Mouse (Mus musculus): ENCODE results near the gene Myh7. TPM values are rescaled to one million over a fixed set of nuclear protein-coding genes. Genes with fewer than 3 reads are reported as not detected.

The Myh7 gene
- polyA plus RNA-seq, 1 experiment from 2014 or later = 37.3 TPM

DNA sequence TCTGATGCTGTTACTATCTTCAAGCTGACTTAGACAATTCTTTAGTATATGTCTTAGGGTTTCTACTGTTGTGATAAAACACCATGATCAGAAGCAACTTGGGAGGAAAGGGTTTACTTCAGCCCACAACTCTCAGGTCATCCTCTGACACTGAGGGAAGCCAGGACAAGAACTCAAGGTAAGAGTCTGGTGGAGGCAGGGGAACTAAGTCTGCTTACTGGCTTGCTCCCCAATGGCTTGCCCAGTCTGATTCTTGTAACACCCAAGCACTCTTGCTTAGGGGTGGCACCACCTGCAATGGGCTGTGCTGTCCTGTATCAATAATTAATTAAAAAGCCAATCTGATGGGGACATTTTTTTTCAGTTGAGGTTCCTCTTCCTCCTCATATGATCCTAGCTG lies 4.3 kb upstream of the Myh7 start:
- no peak overlapping the region for H3K4me3 ChIP-seq (ENCODE audit: low read length)
- no peak overlapping the region for H3K9ac ChIP-seq (ENCODE audit: low read length)
- H3K4me2 ChIP-seq (ENCODE audit: low read depth, low read length) = no peak overlapping the region
- H3K4me1 ChIP-seq (replicated peaks; ENCODE audit: control insufficient read depth, insufficient read depth, low read length) = peaks cover 31% of the 10 kb centered on the region
- no peaks in the 10 kb centered on the region for H3K27me3 ChIP-seq (ENCODE audit: control insufficient read depth, insufficient read depth, low read depth, low read length)
- H3K36me3 ChIP-seq (ENCODE audit: control insufficient read depth, insufficient read depth, low read length) = no peaks in the 10 kb centered on the region
- ATAC-seq (ENCODE audit: low read depth) = no peak
- no peak overlapping the region for H3K27ac ChIP-seq (ENCODE audit: low read length)
- no peaks in the 10 kb centered on the region for H3K9me3 ChIP-seq (ENCODE audit: control insufficient read depth, low read length)

DNA sequence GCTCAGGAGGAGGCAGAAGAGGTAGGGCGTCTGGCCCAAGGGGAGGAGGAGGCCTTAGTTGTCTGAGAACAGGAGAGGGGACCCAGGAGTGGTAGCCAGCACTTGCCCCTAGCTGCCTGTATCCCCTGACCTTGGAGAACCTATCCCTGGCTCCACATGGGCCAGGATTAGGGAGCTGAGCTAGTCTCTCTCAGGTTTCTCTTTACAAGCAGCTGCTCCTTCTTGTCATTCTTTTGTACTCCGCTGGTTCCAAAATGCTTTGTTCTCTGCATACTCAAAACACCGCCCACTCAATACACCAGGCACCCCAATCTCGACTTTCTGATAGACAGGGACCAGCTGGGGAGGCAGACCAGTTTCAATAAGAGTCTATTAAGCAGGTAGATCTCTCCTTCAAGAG lies 2.9 kb upstream of the Myh7 start:
- 53% methylated on average over 4 of the region's 4 CpGs for WGBS

DNA sequence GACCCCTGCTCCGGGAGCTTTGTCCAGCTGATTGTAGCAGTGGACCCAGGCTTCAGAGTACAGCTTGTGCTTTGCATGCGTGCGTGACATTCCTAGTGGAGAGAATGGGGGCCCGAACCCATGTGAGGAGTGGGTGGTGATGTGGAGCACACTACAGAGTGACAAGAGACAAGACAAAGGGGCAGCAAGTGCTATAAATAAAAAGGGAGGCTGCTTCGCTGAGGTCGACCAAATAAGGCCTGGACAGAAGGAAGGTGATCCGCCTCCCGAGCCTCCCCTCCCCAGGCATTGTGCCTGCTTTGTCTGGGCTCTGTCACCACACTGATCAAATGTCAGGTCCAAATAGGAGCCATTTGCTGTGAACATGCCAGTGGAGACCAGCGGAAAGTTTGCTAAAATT lies 2.4 kb upstream of the Myh7 start:
- ATAC-seq (ENCODE audit: low read depth) = no peak
- Histone ChIP-seq H3K27me3 (ENCODE audit: control insufficient read depth, insufficient read depth, low read depth, low read length) (no peaks in the 10 kb centered on the region), H3K4me1 (replicated peaks; ENCODE audit: control insufficient read depth, insufficient read depth, low read length) (peaks cover 16% of the 10 kb centered on the region), H3K9me3 (ENCODE audit: control insufficient read depth, low read length) (no peaks in the 10 kb centered on the region), H3K36me3 (ENCODE audit: control insufficient read depth, insufficient read depth, low read length) (no peaks in the 10 kb centered on the region), H3K9ac (ENCODE audit: low read length) (no peak overlapping the region), H3K27ac (ENCODE audit: low read length) (no peak overlapping the region), H3K4me2 (ENCODE audit: low read depth, low read length) (no peak overlapping the region), H3K4me3 (ENCODE audit: low read length) (no peak overlapping the region)
- 69% methylated on average over 9 of the region's 9 CpGs for WGBS

More for the DNA sequence above, 2.9 kb upstream of the Myh7 start:
- H3K9me3 ChIP-seq (ENCODE audit: control insufficient read depth, low read length) = no peaks in the 10 kb centered on the region
- ATAC-seq (ENCODE audit: low read depth) = no peak
- H3K4me3 ChIP-seq (ENCODE audit: low read length) = no peak overlapping the region
- H3K27ac ChIP-seq (ENCODE audit: low read length) = no peak overlapping the region
- peaks cover 20% of the 10 kb centered on the region for H3K4me1 ChIP-seq (replicated peaks; ENCODE audit: control insufficient read depth, insufficient read depth, low read length)
- H3K27me3 ChIP-seq (ENCODE audit: control insufficient read depth, insufficient read depth, low read depth, low read length) = no peaks in the 10 kb centered on the region
- H3K9ac ChIP-seq (ENCODE audit: low read length) = no peak overlapping the region
- H3K36me3 ChIP-seq (ENCODE audit: control insufficient read depth, insufficient read depth, low read length) = no peaks in the 10 kb centered on the region
- H3K4me2 ChIP-seq (ENCODE audit: low read depth, low read length) = no peak overlapping the region

DNA sequence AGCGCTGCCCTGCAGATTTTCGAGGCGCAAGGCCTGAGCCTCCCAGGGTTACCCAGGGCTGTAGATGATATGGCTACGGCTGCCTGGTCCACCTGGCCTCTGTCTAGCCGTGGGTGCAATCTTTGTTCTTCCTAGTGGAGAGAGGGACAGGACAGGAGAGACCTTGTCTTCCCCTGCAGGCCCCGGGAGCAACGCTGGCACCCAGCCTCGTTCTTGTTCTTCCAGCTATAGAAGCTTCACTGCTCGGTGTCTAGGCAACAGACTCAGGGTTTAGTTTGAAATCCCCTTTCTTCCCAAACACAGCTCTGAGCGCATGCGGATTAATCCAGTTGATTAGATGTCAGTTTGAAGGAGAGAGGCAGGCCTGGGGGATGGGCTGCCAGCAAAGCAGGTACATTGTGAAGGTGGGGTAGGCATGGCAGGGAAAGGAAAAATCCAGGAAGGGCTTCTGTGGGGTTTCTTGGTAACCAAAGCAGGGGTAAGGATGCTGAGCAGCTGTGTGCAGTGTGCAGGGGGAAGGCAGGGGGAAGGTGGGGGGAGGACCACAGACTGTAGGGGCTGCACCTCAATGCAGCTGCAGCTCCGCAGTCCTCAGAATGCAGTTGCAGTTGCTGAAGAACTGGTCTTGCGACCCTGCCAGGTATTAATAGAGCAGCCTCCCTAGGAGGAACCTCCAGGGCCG lies 1.2 kb upstream of the Myh7 start:
- no peak for ATAC-seq (ENCODE audit: low read depth)
- H3K36me3 ChIP-seq (ENCODE audit: control insufficient read depth, insufficient read depth, low read length) = no peaks in the 10 kb centered on the region
- no peak overlapping the region for H3K4me3 ChIP-seq (ENCODE audit: low read length)
- H3K4me1 ChIP-seq (replicated peaks; ENCODE audit: control insufficient read depth, insufficient read depth, low read length) = peaks cover 16% of the 10 kb centered on the region
- no peak overlapping the region for H3K9ac ChIP-seq (ENCODE audit: low read length)
- no peaks in the 10 kb centered on the region for H3K27me3 ChIP-seq (ENCODE audit: control insufficient read depth, insufficient read depth, low read depth, low read length)
- 42% methylated on average over 14 of the region's 14 CpGs for WGBS
- H3K9me3 ChIP-seq (ENCODE audit: control insufficient read depth, low read length) = no peaks in the 10 kb centered on the region
- no peak overlapping the region for H3K4me2 ChIP-seq (ENCODE audit: low read depth, low read length)
- H3K27ac ChIP-seq (ENCODE audit: low read length) = no peak overlapping the region

DNA sequence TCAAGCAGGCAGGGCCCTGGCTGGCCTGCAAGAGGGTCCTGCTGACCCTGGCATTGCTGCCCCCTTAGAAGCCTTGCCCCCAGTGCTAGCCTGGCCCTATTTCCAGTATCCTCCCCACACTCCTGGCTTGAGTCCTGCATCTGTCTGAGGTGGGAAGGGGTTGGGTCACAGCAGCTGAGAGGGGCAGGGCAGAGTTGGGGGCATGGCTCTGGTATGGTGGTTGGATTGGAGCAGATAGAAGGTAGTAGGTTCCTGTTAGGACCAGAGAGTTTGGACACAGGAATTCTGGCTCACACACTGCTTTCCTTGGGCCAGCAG lies 402 bp upstream of the Myh7 start:
- H3K9me3 ChIP-seq (ENCODE audit: control insufficient read depth, low read length) = no peaks in the 10 kb centered on the region
- H3K36me3 ChIP-seq (ENCODE audit: control insufficient read depth, insufficient read depth, low read length) = no peaks in the 10 kb centered on the region
- H3K4me3 ChIP-seq (ENCODE audit: low read length) = no peak overlapping the region
- H3K27ac ChIP-seq (ENCODE audit: low read length) = no peak overlapping the region
- no peak overlapping the region for H3K9ac ChIP-seq (ENCODE audit: low read length)
- H3K4me1 ChIP-seq (replicated peaks; ENCODE audit: control insufficient read depth, insufficient read depth, low read length) = peaks cover 16% of the 10 kb centered on the region
- H3K4me2 ChIP-seq (ENCODE audit: low read depth, low read length) = no peak overlapping the region
- ATAC-seq (ENCODE audit: low read depth) = peak; percentile 3; the same call in 1 of the 2 replicates
- H3K27me3 ChIP-seq (ENCODE audit: control insufficient read depth, insufficient read depth, low read depth, low read length) = no peaks in the 10 kb centered on the region

DNA sequence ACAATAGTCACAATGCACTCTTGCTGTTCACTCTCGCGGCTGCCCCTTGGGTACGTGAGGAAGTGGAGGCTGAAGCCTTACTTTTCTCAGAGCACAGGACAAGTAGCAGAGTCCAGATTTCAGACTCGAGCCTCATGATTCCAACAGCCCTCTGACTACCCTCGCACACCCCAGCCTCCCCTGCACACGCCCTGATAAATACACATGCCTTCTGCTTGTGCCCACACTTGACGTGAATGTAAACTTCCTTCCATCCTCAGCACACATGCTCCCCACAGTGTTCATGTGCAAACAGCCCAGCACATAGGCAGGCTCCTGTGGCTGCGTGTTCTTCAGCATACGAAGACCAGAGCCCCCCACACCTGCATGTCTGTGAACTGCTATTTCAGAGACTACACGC lies 790 bp downstream of the Myh7 start:
- Histone ChIP-seq H3K36me3 (ENCODE audit: control insufficient read depth, insufficient read depth, low read length) (no peaks in the 10 kb centered on the region), H3K4me2 (ENCODE audit: low read depth, low read length) (peak overlapping the region; percentile 35), H3K27me3 (ENCODE audit: control insufficient read depth, insufficient read depth, low read depth, low read length) (no peaks in the 10 kb centered on the region), H3K9me3 (ENCODE audit: control insufficient read depth, low read length) (no peaks in the 10 kb centered on the region), H3K4me1 (replicated peaks; ENCODE audit: control insufficient read depth, insufficient read depth, low read length) (peaks cover 16% of the 10 kb centered on the region), H3K27ac (ENCODE audit: low read length) (peak overlapping the region; percentile 89), H3K9ac (ENCODE audit: low read length) (peak overlapping the region; percentile 50), H3K4me3 (ENCODE audit: low read length) (peak overlapping the region; percentile 24)
- peak; percentile 84 for ATAC-seq (ENCODE audit: low read depth)
- WGBS = 38% methylated on average over 10 of the region's 10 CpGs

DNA sequence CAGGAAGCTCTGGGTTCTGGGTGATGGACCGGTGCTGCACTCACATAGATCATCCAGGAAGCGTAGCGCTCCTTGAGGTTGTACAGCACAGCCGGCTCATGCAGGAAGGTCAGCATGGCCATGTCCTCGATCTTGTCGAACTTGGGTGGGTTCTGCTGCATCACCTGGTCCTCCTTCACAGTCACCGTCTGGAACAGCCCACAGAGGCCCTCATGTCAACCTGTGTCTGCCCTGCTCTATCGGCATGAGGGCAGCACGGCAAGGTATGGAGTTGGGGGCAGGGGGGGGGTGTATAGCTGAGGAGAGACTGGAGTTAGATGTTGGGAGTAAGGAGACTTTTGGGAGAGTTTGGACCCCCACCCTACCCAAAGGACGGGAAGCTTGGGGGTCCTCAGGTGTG lies 2.2 kb downstream of the Myh7 start:
- Histone ChIP-seq H3K9ac (ENCODE audit: low read length) (no peak overlapping the region), H3K9me3 (ENCODE audit: control insufficient read depth, low read length) (no peaks in the 10 kb centered on the region), H3K36me3 (ENCODE audit: control insufficient read depth, insufficient read depth, low read length) (no peaks in the 10 kb centered on the region), H3K27ac (ENCODE audit: low read length) (no peak overlapping the region), H3K4me1 (replicated peaks; ENCODE audit: control insufficient read depth, insufficient read depth, low read length) (peaks cover 16% of the 10 kb centered on the region), H3K4me3 (ENCODE audit: low read length) (no peak overlapping the region), H3K27me3 (ENCODE audit: control insufficient read depth, insufficient read depth, low read depth, low read length) (no peaks in the 10 kb centered on the region), H3K4me2 (ENCODE audit: low read depth, low read length) (no peak overlapping the region)
- 88% methylated on average over 10 of the region's 10 CpGs for WGBS
- no peak for ATAC-seq (ENCODE audit: low read depth)

DNA sequence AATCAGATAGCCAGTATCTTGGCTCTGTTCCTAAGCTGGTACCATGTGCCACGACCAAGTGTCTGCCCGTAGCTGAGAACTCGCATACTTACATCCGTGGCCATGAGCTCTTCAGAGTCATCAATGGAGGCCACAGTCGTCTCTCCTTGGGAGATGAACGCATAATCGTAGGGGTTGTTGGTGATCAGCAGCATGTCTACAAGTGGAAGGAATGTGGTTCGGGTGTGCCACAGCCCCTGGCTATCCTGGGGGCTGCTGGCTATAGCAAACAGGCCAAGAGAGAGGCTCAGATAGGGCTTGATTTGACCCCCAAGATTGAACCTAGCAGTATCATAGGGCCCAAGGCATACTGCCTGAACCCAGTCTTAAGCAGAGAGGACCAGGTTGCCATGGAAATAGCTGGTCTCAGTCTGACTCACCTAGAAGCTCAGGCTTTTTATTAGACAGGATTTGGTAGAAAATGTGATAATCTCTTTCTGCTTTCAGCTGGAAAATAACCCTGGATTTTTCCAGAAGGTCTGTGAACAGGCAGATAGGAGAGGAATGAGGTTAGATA lies 4.5 kb downstream of the Myh7 start:
- H3K4me3 ChIP-seq (ENCODE audit: low read length) = no peak overlapping the region
- no peaks in the 10 kb centered on the region for H3K36me3 ChIP-seq (ENCODE audit: control insufficient read depth, insufficient read depth, low read length)
- H3K9ac ChIP-seq (ENCODE audit: low read length) = no peak overlapping the region
- H3K4me2 ChIP-seq (ENCODE audit: low read depth, low read length) = no peak overlapping the region
- H3K4me1 ChIP-seq (replicated peaks; ENCODE audit: control insufficient read depth, insufficient read depth, low read length) = peaks cover 12% of the 10 kb centered on the region
- no peaks in the 10 kb centered on the region for H3K27me3 ChIP-seq (ENCODE audit: control insufficient read depth, insufficient read depth, low read depth, low read length)
- no peaks in the 10 kb centered on the region for H3K9me3 ChIP-seq (ENCODE audit: control insufficient read depth, low read length)
- no peak overlapping the region for H3K27ac ChIP-seq (ENCODE audit: low read length)
- 74% methylated on average over 8 of the region's 8 CpGs for WGBS
- no peak for ATAC-seq (ENCODE audit: low read depth)

DNA sequence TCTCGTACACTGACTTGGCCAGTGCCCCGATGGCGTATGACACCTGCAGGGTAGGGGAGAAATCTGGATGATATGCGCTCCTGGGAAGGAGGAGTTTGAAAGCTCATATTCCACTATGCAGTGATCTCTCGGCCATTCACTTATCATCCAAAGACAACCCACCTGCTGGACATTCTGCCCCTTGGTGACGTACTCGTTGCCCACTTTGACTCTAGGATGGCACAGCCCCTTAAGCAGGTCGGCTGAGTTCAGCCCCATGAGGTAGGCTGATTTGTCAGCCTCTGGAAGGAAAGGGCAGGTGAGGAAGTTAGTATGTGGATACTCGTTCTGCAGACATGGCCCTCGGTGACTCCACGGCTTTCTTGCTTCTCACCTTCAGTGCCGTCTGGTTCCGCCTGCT lies 5.5 kb downstream of the Myh7 start:
- no peak overlapping the region for H3K4me2 ChIP-seq (ENCODE audit: low read depth, low read length)
- no peak overlapping the region for H3K27ac ChIP-seq (ENCODE audit: low read length)
- H3K36me3 ChIP-seq (ENCODE audit: control insufficient read depth, insufficient read depth, low read length) = no peaks in the 10 kb centered on the region
- H3K9ac ChIP-seq (ENCODE audit: low read length) = no peak overlapping the region
- no peaks in the 10 kb centered on the region for H3K27me3 ChIP-seq (ENCODE audit: control insufficient read depth, insufficient read depth, low read depth, low read length)
- ATAC-seq (ENCODE audit: low read depth) = no peak
- H3K4me3 ChIP-seq (ENCODE audit: low read length) = no peak overlapping the region
- H3K9me3 ChIP-seq (ENCODE audit: control insufficient read depth, low read length) = no peaks in the 10 kb centered on the region
- H3K4me1 ChIP-seq (replicated peaks; ENCODE audit: control insufficient read depth, insufficient read depth, low read length) = peaks cover 2% of the 10 kb centered on the region
- WGBS = 82% methylated on average over 13 of the region's 13 CpGs
